Mouse (Mus musculus) MEL (cell line): ENCODE data around the gene Tmtc1.

Source experiments
- CTCF ChIP-seq, 3 experiments: IDR thresholded peaks in 2 of 3; conservative IDR thresholded peaks in 1 of 3; 2 replicates each; pipeline ENCODE4 v1.5.1; 2011 to 2012; ENCODE audit warnings: low read length in 3 of 3, low read depth in 2 of 3, mild to moderate bottlenecking in 2 of 3, improper control_type of control experiment in 1 of 3, inconsistent platforms in 1 of 3, mixed read lengths in 1 of 3, moderate library complexity in 1 of 3; ENCODE audit not compliant: control insufficient read depth in 1 of 3, insufficient read depth in 1 of 3, poor library complexity in 1 of 3, severe bottlenecking in 1 of 3
- E2F4 ChIP-seq: IDR thresholded peaks from 2 replicates; pipeline ENCODE4 v1.6.1; 2011; ENCODE audit warnings: low read depth, low read length, improper control_type of control experiment, borderline replicate concordance
- EP300 ChIP-seq, 2 experiments: IDR thresholded peaks; 2 replicates each; pipeline ENCODE4 v1.6.1; 2011; ENCODE audit warnings: improper control_type of control experiment in 2 of 2, low read length in 2 of 2, low read depth in 1 of 2, mild to moderate bottlenecking in 1 of 2
- ETS1 ChIP-seq: IDR thresholded peaks from 2 replicates; pipeline ENCODE4 v1.6.1; 2012; ENCODE audit warnings: low read depth, mild to moderate bottlenecking, inconsistent platforms, low read length, improper control_type of control experiment, moderate library complexity
- HCFC1 ChIP-seq: IDR thresholded peaks from 2 replicates; pipeline ENCODE4 v1.6.1; 2012; ENCODE audit warnings: low read depth, mild to moderate bottlenecking, inconsistent platforms, low read length, improper control_type of control experiment, moderate library complexity
- JUND ChIP-seq: IDR thresholded peaks from 2 replicates; pipeline ENCODE4 v1.6.1; 2011; ENCODE audit warnings: low read depth, mild to moderate bottlenecking, improper control_type of control experiment, low read length
- MAX ChIP-seq: IDR thresholded peaks from 2 replicates; pipeline ENCODE4 v1.6.1; 2011; ENCODE audit warnings: low read length, improper control_type of control experiment
- POLR2A ChIP-seq, 2 experiments: IDR thresholded peaks; 2 replicates each; pipeline ENCODE4 v1.6.1; 2011 to 2012; ENCODE audit warnings: low read length in 2 of 2, mild to moderate bottlenecking in 2 of 2, control low read depth in 1 of 2, improper control_type of control experiment in 1 of 2, low read depth in 1 of 2, moderate library complexity in 1 of 2; ENCODE audit not compliant: control insufficient read depth in 1 of 2, insufficient read depth in 1 of 2, poor library complexity in 1 of 2
- POLR2AphosphoS2 ChIP-seq: IDR thresholded peaks from 2 replicates; pipeline ENCODE4 v1.6.1; 2011; ENCODE audit warnings: low read length, improper control_type of control experiment
- RAD21 ChIP-seq: IDR thresholded peaks from 2 replicates; pipeline ENCODE4 v1.6.1; 2011; ENCODE audit warnings: mild to moderate bottlenecking, low read depth, low read length, improper control_type of control experiment
- USF1 ChIP-seq: IDR thresholded peaks from 2 replicates; pipeline ENCODE4 v1.6.1; 2014; ENCODE audit warnings: low read depth, mild to moderate bottlenecking, inconsistent platforms, low read length, improper control_type of control experiment, moderate library complexity

DNA sequence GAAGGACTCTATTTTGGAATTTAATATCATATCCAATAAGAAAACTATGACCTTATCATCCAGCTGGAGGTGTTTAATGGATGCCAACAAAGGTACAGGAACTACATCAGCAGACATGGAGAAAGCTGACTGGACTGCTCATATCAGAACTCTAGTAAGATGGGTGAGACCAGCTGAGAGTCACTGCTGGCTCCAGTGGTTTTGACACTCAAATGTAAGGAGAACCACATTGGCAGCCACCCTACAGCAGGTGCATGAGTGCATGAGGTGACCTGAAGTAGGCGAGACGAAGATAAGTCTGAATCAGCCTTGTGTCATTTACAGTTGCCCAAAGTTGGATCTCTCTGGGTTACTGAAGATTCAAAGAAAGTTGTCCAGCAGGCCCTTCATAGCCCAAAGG is 44.6 kb downstream of the Tmtc1 start:
- TF ChIP-seq HCFC1 (no peak), E2F4 (no peak), USF1 (no peak), POLR2AphosphoS2 (no peak), JUND (no peak), CTCF (IDR thresholded peaks at IDR 0.05 in 2 of 3, conservative IDR thresholded peaks at IDR 0.05 in 1 of 3; ENCODE audit: control insufficient read depth in 1 of 3, insufficient read depth in 1 of 3, low read depth in 2 of 3, low read length in 3 of 3, poor library complexity in 1 of 3, severe bottlenecking in 1 of 3) (no peak), MAX (no peak), EP300 (IDR thresholded peaks at IDR 0.05; ENCODE audit: low read depth in 1 of 2, low read length in 2 of 2) (no peak), POLR2A (IDR thresholded peaks at IDR 0.05; ENCODE audit: control insufficient read depth in 1 of 2, insufficient read depth in 1 of 2, low read depth in 1 of 2, low read length in 2 of 2, poor library complexity in 1 of 2) (no peak), RAD21 (no peak), ETS1 (no peak)
